Mouse (Mus musculus): ENCODE data around the gene Gm10073. TPM values are rescaled to one million over a fixed set of nuclear protein-coding genes. Genes with fewer than 3 reads are reported as not detected.
A peak's percentile ranks its signal among the peaks of the same experiment; 100 is the strongest.
"Not testable (repeated sequence)": the region's sequence is repeated elsewhere in the genome, so short reads cannot be mapped to it uniquely, and the experiment has no call there.

Gm10073 gene
- polyA plus RNA-seq, 1 experiment = 67.4 TPM

- no peak for TF ChIP-seq CTCF (IDR thresholded peaks at IDR 0.05; ENCODE audit: borderline replicate concordance, extremely low read depth, insufficient read depth, insufficient read length)
- TF ChIP-seq POLR2A (IDR thresholded peaks at IDR 0.05; ENCODE audit: borderline replicate concordance, extremely low read depth, insufficient read depth, insufficient read length, poor library complexity, severe bottlenecking) = no peak
- no peak for DNase-seq (ENCODE audit: low read depth)
Measured at GRCm38 (mm10) chr8:106610958-106611640, 37.8 kb upstream of the Gm10073 start.

GRCm38 (mm10) chr8:106609076-106609903 lies 36.0 kb upstream of the Gm10073 start:
- no peak for DNase-seq (ENCODE audit: low read depth)
- TF ChIP-seq POLR2A (IDR thresholded peaks at IDR 0.05; ENCODE audit: borderline replicate concordance, extremely low read depth, insufficient read depth, insufficient read length, poor library complexity, severe bottlenecking) (no peak), CTCF (IDR thresholded peaks at IDR 0.05; ENCODE audit: borderline replicate concordance, extremely low read depth, insufficient read depth, insufficient read length) (no peak)

- DNase-seq (ENCODE audit: low read depth) = no peak
- TF ChIP-seq CTCF (IDR thresholded peaks at IDR 0.05; ENCODE audit: borderline replicate concordance, extremely low read depth, insufficient read depth, insufficient read length) = no peak
- no peak for TF ChIP-seq POLR2A (IDR thresholded peaks at IDR 0.05; ENCODE audit: borderline replicate concordance, extremely low read depth, insufficient read depth, insufficient read length, poor library complexity, severe bottlenecking)
Measured at GRCm38 (mm10) chr8:106608425-106608824, 35.2 kb upstream of the Gm10073 start.

DNA sequence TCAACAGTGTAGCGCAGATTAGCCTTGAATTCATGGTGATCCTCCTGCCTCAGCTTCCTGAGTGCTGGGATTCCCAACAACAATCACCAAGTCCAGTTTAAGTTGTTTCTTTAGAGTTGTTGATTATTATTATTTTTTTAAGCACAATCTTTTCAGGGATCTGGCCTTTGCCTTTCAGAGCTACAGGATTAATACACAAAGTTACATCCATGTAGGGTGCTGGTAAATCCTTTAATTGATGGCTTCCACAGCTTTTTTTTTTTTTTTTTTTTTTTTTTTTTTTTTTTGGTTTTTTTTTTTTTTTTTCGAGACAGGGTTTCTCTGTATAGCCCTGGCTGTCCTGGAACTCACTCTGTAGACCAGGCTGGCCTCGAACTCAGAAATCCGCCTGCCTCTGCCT lies 34.5 kb upstream of the Gm10073 start:
- not testable (repeated sequence) for DNase-seq (ENCODE audit: low read depth)

DNA sequence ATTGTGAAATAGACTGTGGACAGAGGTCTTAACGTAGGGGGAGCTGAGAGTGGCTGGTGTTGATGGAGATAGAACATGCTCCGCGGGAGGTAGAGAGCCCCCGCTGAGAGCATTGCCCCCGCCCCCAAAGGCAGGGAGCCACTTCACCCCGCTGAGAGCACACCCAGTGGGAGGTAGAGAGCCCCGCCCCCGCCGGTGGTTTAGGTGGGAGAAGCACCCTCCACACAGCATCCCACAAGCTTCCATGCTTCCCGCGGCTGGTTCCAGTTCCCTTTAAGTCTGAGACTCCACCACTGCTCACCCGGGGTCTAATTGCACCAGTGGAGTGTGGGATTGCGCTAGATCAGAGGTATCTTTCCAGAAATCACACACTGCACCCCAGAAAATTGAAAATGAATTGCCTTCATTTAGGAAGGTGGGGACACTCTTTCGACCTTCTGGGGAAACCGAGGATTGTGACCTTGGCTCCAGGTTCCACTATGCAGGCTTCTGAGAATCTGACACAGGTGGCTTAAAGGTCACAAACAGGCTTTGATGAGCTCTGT lies 33.4 kb upstream of the Gm10073 start:
- DNase-seq (ENCODE audit: low read depth) = no peak
- TF ChIP-seq CTCF (IDR thresholded peaks at IDR 0.05; ENCODE audit: borderline replicate concordance, extremely low read depth, insufficient read depth, insufficient read length) (no peak), POLR2A (IDR thresholded peaks at IDR 0.05; ENCODE audit: borderline replicate concordance, extremely low read depth, insufficient read depth, insufficient read length, poor library complexity, severe bottlenecking) (no peak)

DNA sequence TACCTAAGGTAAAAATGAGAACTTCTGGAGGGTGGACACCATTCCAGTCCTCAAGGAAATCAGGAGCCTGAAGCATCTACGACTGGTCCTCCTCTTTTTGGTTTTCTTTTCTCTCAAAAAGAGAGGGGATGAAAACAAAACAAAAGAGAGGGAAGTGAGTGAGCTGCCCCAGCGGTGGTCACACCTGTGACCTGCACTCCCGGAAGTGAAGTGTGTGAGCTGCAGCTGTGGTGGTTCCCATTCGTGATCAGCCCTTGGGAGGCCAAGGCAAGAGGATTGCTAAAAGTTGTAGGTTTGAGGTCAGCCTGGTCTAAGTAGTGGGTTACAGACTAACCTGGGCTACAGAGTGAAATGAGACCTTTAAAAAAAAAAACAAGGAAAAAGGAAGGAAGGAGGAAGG lies 32.9 kb upstream of the Gm10073 start:
- no peak for DNase-seq (ENCODE audit: low read depth)
- TF ChIP-seq POLR2A (IDR thresholded peaks at IDR 0.05; ENCODE audit: borderline replicate concordance, extremely low read depth, insufficient read depth, insufficient read length, poor library complexity, severe bottlenecking) (no peak), CTCF (IDR thresholded peaks at IDR 0.05; ENCODE audit: borderline replicate concordance, extremely low read depth, insufficient read depth, insufficient read length) (no peak)

GRCm38 (mm10) chr8:106605657-106606056 lies 32.4 kb upstream of the Gm10073 start:
- no peak for DNase-seq (ENCODE audit: low read depth)
- no peak for TF ChIP-seq POLR2A (IDR thresholded peaks at IDR 0.05; ENCODE audit: borderline replicate concordance, extremely low read depth, insufficient read depth, insufficient read length, poor library complexity, severe bottlenecking)
- no peak for TF ChIP-seq CTCF (IDR thresholded peaks at IDR 0.05; ENCODE audit: borderline replicate concordance, extremely low read depth, insufficient read depth, insufficient read length)

- TF ChIP-seq POLR2A (IDR thresholded peaks at IDR 0.05; ENCODE audit: borderline replicate concordance, extremely low read depth, insufficient read depth, insufficient read length, poor library complexity, severe bottlenecking) (no peak), CTCF (IDR thresholded peaks at IDR 0.05; ENCODE audit: borderline replicate concordance, extremely low read depth, insufficient read depth, insufficient read length) (no peak)
- DNase-seq (ENCODE audit: low read depth) = no peak
Measured at GRCm38 (mm10) chr8:106603933-106604332, 30.7 kb upstream of the Gm10073 start.

DNA sequence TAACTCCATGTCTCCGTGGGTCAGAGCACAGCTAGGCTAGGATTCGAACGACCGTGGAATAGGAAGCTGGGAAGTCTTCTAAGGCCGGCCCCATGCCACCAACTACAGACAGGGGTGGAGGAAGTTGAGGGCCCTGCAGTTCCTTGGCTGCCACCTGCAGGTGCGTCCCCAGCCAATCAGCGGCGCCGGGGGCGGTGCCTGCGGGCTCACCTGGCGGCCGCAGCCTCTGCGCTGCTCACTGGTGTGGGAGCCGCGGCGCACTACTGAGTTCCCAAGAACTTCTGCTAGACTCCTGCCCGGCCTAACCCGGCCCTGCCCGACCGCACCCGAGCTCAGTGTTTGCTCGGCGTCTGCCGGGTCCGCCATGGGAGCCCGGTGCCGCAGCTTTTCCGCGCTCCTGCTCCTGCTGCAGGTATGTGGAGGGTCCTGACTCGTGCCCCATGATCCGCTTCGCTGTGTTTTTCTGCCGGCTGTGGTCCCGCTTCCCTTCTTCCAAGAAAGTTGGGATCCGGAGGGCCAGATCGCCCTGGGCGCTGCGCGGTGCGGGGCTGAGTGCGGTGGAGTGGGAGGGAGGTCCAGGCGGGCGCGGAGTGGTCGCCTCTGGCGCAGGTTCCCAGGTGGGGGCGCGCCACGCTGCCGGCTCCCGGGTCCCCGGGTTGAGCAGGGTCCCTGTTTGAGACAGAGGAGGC lies 30.0 kb upstream of the Gm10073 start, which contains the start of gene Cdh1:
Gene Cdh1, plus strand, starts transcription at position 221 of the 689 bp plus-strand sequence.
- TF ChIP-seq POLR2A (IDR thresholded peaks at IDR 0.05; ENCODE audit: borderline replicate concordance, extremely low read depth, insufficient read depth, insufficient read length, poor library complexity, severe bottlenecking) = no peak
- no peak for TF ChIP-seq CTCF (IDR thresholded peaks at IDR 0.05; ENCODE audit: borderline replicate concordance, extremely low read depth, insufficient read depth, insufficient read length)
- DNase-seq (ENCODE audit: low read depth) = peak; percentile 40

GRCm38 (mm10) chr8:106599265-106599979 lies 26.2 kb upstream of the Gm10073 start:
- peak; percentile 62 for DNase-seq (ENCODE audit: low read depth)
- TF ChIP-seq POLR2A (IDR thresholded peaks at IDR 0.05; ENCODE audit: borderline replicate concordance, extremely low read depth, insufficient read depth, insufficient read length, poor library complexity, severe bottlenecking) (no peak), CTCF (IDR thresholded peaks at IDR 0.05; ENCODE audit: borderline replicate concordance, extremely low read depth, insufficient read depth, insufficient read length) (no peak)

GRCm38 (mm10) chr8:106597067-106597466 lies 23.8 kb upstream of the Gm10073 start:
- DNase-seq (ENCODE audit: low read depth) = no peak
- TF ChIP-seq CTCF (IDR thresholded peaks at IDR 0.05; ENCODE audit: borderline replicate concordance, extremely low read depth, insufficient read depth, insufficient read length) (no peak), POLR2A (IDR thresholded peaks at IDR 0.05; ENCODE audit: borderline replicate concordance, extremely low read depth, insufficient read depth, insufficient read length, poor library complexity, severe bottlenecking) (no peak)

GRCm38 (mm10) chr8:106595623-106596022 lies 22.4 kb upstream of the Gm10073 start:
- not testable (repeated sequence) for DNase-seq (ENCODE audit: low read depth)

All from brain, embryonic 14.5 days (tissue).